Mouse (Mus musculus): ENCODE results near the gene Ttc9.

Gene Ttc9

DNA sequence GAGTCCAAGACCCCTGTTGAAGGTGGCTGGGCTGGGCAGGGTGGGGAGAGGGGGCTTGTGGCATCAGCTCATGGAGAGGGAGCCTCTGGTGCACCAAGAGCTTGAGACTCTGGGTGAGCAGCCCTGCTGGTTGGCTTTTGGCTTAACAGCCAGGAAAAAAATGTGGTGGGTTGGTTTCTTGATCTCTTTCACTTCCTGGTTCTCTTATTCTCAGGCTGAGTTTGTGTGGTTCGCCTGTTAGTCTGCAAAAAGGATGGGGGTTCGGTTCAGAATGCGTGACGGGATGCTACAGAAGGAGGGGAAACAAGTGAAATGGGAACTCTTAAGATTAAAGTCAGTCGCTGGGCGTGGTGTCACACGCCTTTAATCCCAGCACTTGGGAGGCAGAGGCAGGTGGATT, 27.0 kb downstream of the Ttc9 start:
- DNase-seq (ENCODE audit: low spot score in 2 of 2): no peak

DNA sequence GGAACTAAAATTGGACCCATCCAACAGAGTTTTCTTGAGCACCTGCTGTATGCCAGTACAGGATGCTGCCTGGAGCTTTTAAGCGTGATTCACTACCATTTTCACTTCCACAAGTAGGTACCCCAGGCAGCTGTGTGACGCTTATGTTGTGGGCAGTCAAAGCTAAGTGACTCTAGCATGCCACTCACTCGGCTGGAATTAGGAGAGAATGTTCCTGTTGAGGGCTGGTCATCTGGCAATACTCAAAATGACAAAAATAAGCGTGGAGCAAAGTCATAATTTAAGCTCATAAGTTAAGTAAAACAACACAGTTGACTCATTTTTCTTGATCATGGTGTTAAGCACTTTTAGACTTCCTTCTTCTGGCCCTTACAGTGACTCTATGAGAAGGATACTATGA, 31.0 kb downstream of the Ttc9 start:
- DNase-seq (ENCODE audit: low spot score in 2 of 2): no peak

DNA sequence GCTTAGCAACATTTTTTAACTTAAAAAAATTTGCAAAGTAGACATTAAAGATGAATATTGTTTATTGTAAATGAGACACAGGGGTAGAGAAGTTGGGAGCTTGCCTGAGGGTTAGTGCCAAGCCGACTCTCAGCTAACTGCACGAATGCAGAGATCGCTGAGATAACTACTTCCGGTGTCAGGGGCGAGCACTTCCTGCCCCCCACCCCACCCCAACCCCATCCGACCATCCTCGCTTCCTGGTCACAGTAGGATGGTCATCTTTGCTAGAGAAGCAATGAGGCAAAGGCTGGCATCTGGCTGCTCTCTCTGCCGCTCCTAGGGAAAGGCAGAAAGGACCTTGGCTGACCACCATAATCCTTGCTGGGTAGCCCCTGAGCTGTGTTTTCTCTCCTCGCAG, 32.1 kb downstream of the Ttc9 start:
- no peak for DNase-seq (ENCODE audit: low spot score in 2 of 2)

- no peak for DNase-seq (ENCODE audit: low spot score in 2 of 2)
Observed at GRCm38 (mm10) chr12:81663906-81664305, 32.9 kb downstream of the Ttc9 start.

DNA sequence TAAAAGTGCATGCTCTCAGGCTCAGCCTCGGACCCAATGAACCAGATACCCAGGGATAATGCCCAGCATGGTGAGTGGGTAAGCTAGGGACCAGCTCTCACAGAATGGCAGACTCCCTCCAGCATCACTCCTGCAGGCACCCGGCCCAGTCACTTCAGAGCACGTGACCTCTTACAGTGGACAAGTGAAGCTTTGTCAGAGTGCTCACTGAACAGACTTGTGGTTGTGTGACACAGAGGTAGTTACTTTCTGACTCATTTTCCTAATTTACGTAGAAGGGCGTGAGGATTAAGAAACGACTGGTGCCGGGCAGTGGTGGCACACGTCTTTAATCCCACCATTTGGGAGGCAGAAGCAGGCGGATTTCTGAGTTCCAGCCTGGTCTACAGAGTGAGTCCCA, 37.4 kb downstream of the Ttc9 start:
- DNase-seq (ENCODE audit: low spot score in 2 of 2): no peak

- peak in 1 of 2 experiments; percentile 16 for DNase-seq (ENCODE audit: low spot score in 2 of 2)
Observed at GRCm38 (mm10) chr12:81675557-81675956, 44.5 kb downstream of the Ttc9 start.

DNA sequence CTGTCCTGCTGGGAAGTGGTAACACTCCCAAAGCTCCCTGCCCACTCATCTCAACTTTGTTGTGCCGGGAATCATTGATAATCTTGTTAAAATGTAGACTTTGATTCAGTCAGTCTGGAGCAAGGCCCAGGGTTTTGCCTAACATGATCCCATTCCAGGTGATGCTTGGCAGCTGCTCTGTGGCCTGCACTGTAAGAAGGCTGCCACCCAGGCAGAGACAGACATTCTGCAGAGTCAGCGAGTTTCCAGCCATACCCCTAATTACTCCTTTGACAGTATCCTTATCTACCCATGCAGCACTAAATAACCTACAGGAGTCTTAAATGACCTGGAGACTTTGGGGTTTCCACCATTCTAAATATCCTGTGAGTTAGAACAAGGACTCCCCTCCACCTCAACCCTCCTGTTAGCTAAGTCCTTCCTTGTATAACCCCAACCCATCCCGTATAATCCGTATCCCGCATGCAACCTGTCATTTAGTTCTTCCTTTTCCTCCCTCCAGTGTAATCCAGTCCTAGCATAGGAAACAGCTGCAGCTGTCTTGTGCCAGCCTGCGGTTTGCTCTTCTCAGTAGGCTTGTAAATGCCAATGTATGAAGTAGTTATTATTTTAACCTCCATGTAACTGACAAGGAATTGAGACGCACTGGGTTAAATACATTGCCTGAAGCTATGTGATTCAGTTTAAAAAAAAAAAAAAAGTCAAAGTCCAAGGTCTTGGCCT, 48.9 kb downstream of the Ttc9 start:
- no peak for DNase-seq (ENCODE audit: low spot score in 2 of 2)

DNA sequence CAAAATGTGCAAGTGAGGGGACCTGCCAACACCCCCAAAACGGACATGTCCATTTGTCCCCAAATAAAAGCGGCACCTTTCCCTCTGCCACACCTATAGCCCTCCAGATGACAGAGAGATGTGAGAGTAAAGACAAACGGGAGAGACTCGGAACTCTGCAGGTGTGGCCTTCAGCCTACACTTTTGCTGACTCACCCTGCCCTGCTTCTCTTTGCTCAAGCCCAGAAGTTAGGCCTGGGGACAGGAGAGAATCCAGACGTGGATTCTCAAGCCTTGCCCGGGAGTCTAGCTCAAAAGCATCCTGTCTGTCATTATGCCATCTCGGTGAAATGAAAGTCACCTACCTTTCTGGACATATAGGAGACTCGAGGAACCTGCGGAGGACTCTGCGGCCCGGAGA, 52.3 kb downstream of the Ttc9 start:
- no peak for DNase-seq (ENCODE audit: low spot score in 2 of 2)

GRCm38 (mm10) chr12:81684096-81684495, 53.0 kb downstream of the Ttc9 start:
- DNase-seq (ENCODE audit: low spot score in 2 of 2): no peak

- DNase-seq (ENCODE audit: low spot score in 2 of 2): no peak
Observed at GRCm38 (mm10) chr12:81685981-81686380, 54.9 kb downstream of the Ttc9 start.

GRCm38 (mm10) chr12:81686406-81687117, 55.5 kb downstream of the Ttc9 start:
- no peak for DNase-seq (ENCODE audit: low spot score in 2 of 2)

DNA sequence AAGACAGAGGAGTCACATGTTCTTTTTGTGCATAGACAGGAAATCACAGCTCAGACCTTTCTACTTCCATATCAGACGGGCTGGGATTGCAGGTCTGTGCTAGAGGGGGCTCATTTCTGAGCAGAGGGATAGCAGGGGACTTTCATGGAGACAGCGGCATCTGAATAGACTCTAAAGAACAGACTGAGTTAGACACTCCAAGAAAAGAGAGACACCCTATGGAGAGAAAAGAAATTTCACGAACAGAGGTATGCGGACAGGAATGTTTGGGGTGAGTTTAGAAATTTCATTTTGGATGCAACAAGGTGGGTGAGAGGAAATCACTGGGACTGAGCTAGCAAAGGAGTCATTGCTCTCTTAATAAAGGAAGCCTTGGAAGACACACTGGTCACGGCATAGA, 56.8 kb downstream of the Ttc9 start:
- no peak for DNase-seq (ENCODE audit: low spot score in 2 of 2)

DNA sequence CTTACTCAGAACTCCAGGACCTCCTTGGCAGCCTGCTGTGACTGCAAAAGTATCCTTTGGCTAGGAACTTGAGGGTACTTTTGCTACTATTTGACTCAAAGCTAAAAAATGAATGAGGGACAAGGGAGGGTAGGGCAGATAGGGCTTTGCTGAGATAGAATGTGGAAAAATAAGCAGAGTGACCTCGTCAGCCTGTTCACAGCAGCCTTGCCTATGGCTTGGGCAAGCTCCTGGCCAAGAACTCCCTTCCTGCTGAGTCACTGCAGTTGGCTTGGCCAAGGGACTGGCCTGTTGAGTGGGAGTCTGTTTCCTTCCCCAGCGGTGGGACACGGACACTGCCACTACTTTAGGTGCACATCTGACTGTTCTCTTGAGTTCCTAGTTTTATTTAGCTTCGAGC, 57.5 kb downstream of the Ttc9 start:
- no peak for DNase-seq (ENCODE audit: low spot score in 2 of 2)

DNA sequence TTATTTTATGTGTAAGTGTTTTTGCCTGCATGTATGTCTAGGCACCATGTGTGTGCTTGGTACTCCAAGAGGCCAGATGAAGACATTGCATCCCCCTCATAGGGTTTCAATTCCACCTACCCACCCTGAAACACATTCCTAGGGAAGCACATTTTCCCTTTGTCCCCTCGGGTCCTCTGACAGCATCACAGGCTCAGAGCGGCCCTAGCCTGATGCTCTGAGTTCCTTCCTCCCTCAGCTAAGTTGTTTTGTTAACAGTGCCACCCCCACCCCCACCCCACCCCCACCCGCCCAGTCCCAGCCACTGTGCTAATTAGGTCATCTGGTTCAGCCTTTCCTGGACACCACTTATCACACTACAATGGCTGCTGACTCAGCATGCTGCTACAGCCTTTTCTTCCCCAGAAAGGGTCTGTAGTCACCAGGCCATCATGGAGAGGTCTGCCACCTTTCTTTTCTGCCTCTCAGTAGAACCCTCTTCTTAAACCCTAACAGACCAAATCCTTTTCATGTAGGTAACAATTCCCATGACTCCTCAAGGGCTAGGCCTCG, 58.5 kb downstream of the Ttc9 start:
- no peak for DNase-seq (ENCODE audit: low spot score in 2 of 2)

DNA sequence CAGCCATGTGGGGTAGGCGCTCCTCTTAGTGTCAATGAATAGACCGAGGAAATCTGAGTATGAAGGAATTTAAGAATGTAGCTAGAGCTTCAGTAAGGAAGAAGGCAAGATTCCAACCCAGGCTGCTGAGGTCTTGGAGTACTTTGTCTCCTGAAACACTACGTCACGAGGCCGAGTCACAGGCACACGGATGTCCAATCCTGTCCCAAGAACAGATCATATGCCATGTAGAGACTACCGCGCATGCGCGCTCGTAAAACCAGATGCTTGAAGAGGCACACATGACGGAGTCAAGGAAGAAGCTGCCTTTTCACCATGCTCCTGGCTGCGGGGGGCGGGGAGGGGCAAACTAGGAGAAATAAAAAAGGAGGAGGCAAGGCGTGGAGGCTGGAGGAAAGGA, 59.1 kb downstream of the Ttc9 start:
- DNase-seq (ENCODE audit: low spot score in 2 of 2): no peak

DNA sequence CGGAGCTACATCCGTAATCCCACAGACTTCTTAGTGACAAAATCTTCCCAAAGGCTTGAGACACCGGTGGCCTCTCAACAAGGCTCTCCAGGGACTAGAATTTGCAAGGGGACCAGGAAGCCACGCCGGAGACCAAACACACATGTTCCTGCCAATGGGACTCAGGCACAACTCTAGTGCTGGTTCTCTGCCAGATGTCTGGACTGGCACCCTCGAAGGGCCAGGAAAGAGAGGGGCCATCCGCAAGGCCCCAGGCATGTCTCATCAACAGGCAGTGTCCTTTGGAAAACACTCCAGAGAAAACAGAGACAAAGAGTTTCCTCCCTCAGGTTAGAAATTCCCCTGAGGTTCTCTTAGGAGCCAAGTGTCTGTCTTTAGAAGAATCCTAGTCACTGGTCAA, 59.7 kb downstream of the Ttc9 start:
- DNase-seq (ENCODE audit: low spot score in 2 of 2): no peak

GRCm38 (mm10) chr12:81691177-81691730, 60.2 kb downstream of the Ttc9 start:
- no peak for DNase-seq (ENCODE audit: low spot score in 2 of 2)

DNA sequence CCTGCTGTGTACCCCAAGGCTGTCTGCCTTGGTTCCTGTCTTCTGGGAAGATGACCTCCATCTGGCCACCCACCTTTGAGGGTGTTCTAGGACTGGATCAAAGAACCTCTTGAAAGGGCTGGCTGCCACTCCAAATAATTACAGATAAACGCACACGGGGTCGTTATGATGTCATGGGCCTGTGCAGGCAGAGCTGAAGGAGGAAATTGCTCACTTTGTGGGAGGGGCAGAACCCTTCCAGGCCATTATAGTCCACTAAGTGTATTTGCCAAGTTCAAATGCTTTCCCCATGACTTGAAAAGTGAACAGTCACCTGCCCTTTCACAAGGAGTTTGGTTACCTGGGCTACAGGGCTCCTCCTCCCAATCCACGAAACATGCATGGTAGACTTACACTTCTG, 67.0 kb downstream of the Ttc9 start:
- no peak for DNase-seq (ENCODE audit: low spot score in 2 of 2)

DNA sequence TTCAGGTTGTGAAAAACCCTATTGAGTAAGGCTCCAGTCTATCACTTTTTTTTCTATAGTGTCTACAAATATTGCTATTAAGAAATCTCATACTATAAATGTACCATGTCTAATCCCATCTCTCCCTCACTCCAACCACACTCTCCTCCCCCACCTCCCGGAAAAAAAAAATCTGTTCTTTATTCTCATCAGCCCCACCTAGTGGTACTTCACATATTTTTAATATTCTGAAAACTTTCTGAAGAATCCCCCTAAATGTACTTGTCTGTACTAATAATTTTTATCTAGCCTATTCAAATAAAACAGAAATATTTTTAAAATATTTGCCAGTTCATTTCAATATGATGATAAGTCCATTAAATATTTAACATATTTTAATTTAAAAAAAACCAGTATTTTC, 71.9 kb downstream of the Ttc9 start:
- DNase-seq (ENCODE audit: low spot score in 2 of 2): no peak

DNA sequence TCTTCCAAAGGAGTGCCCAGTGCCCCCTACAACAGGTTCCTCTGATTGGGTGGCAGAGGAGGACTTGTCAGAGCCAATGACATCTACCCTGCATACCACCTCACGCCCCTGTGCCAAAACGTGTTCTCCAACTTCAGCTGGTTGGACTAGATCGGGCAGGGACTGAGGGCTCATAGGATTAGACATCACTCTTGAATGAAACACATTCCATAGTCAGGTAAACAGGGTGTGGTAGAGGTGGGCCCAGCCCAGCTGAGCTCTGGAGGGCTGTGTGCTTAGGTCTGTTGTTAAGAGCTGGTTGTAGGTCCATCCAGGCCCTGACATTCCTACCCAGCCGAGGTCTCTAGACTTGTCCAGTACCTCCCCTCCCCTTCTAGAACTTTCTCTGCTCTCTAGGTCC, 81.6 kb downstream of the Ttc9 start:
- no peak for DNase-seq (ENCODE audit: low spot score in 2 of 2)

Data from natural killer cell, adult 2 months (primary cell).